Mouse (Mus musculus) kidney, postnatal 0 days (tissue): ENCODE measurements at regions not wholly inside any gene's neighbourhood (a gene's known extent, or its start where the extent isn't known, plus 50 kb on each side); places are given as distances from the start of the nearest gene placed in this dataset.
A peak's percentile ranks its signal among the peaks of the same experiment; 100 is the strongest.

ENCODE experiments used
- ATAC-seq: fragments of 200-750 bp; cut with Nextera tagmentation; replicated peaks from 2 replicates; pipeline ENCODE4 v1.8.0; 2017; ENCODE audit warnings: low read depth, moderate number of reproducible peaks, moderate TSS enrichment, moderate library complexity; ENCODE audit not compliant: low FRiP score
- DNase-seq: peaks from one replicate; pipeline ENCODE4 v3.0.0-alpha.2; 2016; ENCODE audit warnings: low spot score
- H3K27ac ChIP-seq: fragments of 300-500 bp; sonication (generic); 2 replicates; pipeline ENCODE4 v1.5.1; 2014; ENCODE audit warnings: mild to moderate bottlenecking
- H3K27me3 ChIP-seq: fragments of 300-500 bp; sonication (generic); 2 replicates; pipeline ENCODE4 v1.6.1; 2014; ENCODE audit warnings: low read length, mixed read lengths; ENCODE audit not compliant: insufficient read depth
- H3K36me3 ChIP-seq: fragments of 300-500 bp; sonication (generic); 2 replicates; pipeline ENCODE4 v1.6.1; 2014; ENCODE audit warnings: low read length, mixed read lengths; ENCODE audit not compliant: insufficient read depth
- H3K4me1 ChIP-seq: fragments of 300-500 bp; sonication (generic); replicated peaks from 2 replicates; pipeline ENCODE4 v1.6.1; 2014; ENCODE audit warnings: antibody characterized with exemption, low read length, mixed read lengths; ENCODE audit not compliant: insufficient read depth
- H3K4me2 ChIP-seq: fragments of 300-500 bp; sonication (generic); 2 replicates; pipeline ENCODE4 v1.6.1; 2014; ENCODE audit warnings: mild to moderate bottlenecking, low read length, moderate library complexity, mixed read lengths
- H3K4me3 ChIP-seq: fragments of 300-500 bp; sonication (generic); replicated peaks from 2 replicates; pipeline ENCODE4 v1.5.1; 2014; ENCODE audit warnings: low read depth, low read length
- H3K9ac ChIP-seq: fragments of 300-500 bp; sonication (generic); 2 replicates; pipeline ENCODE4 v1.6.1; 2014; ENCODE audit warnings: low read depth, low read length
- H3K9me3 ChIP-seq: fragments of 300-500 bp; sonication (generic); replicated peaks from 2 replicates; pipeline ENCODE4 v1.6.1; 2016; ENCODE audit warnings: low read length, inconsistent platforms, mixed read lengths
- CTCF ChIP-seq: IDR thresholded peaks from 2 replicates; pipeline ENCODE4 v1.5.1; 2016; ENCODE audit warnings: antibody characterized with exemption, low read depth, mild to moderate bottlenecking, moderate library complexity
- WGBS: fragments of 180-500 bp; shearing (Covaris S2); extraction: QIAGEN DNeasy Blood & Tissue Kit; methylation state at CpG from one replicate; pipeline ENCODE4 v1.1.7; 2014; 5-methylcytosine and 5-hydroxymethylcytosine counted together

DNA sequence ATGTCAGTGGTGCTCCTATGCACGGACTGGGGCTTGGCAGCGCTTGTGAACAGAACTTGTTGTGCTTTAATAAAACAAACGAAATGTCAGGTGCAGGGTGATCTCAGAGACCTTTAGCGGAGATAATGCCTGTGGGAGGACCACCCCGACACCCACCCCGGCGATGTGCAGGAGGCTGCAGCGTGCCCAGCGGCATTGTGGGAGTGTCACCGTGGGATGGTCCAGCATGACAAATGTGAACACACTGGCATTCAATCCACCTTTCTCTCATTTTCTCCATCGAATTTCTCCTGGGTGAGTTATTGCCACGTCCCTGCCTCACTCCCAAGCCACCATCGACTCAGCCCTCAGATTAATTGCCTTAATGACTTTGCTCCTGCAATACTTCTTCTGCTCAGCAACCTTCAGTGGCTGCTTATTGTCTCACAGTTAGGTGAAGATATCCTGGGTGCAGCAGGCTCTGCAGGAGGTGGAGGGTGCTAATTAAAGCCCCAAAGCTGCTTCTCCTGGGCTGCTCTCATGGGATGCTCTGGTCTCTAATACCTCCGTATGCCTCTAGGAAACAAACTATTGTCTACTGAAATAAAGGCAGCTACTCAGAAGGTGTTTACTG, 310.5 kb downstream of the Eipr1 start:
- H3K4me3 ChIP-seq, result no peak overlapping the region
- H3K27ac ChIP-seq, result no peak overlapping the region
- H3K4me1 ChIP-seq, result no peaks in the 10 kb centered on the region
- TF ChIP-seq CTCF, result no peak
- ATAC-seq (no peak), DNase-seq (no peak)
- 34% methylated on average over 14 of the region's 14 CpGs for WGBS
- H3K27me3 ChIP-seq, result no peaks in the 10 kb centered on the region
- H3K36me3 ChIP-seq, result no peaks in the 10 kb centered on the region
- H3K4me2 ChIP-seq, result no peak overlapping the region
- H3K9ac ChIP-seq, result no peak overlapping the region
- no peaks in the 10 kb centered on the region for H3K9me3 ChIP-seq

DNA sequence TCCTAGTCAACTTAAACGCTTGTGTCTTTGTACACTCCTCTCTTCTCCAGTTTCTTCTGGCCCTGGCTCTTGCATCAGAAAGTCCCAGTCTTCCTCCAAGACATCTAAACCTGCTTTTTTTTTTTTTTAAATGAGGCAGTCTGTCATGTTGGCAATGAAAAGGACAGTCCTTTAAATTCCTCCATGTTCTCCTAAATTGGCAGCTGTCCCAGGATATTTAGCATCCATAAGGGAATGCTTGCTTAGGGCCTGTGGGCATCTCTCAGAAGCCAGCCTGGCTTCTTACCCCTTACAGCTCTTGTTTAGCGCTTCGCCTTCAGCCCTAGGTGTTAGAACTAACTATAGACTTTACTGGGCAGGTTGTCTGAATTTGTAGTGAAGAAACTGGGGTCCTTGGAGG, 311.2 kb downstream of the Eipr1 start:
- H3K4me1 ChIP-seq, result no peaks in the 10 kb centered on the region
- no peak for TF ChIP-seq CTCF
- H3K27ac ChIP-seq, result no peak overlapping the region
- H3K9me3 ChIP-seq, result no peaks in the 10 kb centered on the region
- no peaks in the 10 kb centered on the region for H3K27me3 ChIP-seq
- no peak overlapping the region for H3K4me3 ChIP-seq
- WGBS, result 81% methylated on average over 3 of the region's 3 CpGs
- DNase-seq (no peak), ATAC-seq (no peak)
- no peak overlapping the region for H3K9ac ChIP-seq
- H3K4me2 ChIP-seq, result no peak overlapping the region
- H3K36me3 ChIP-seq, result no peaks in the 10 kb centered on the region

DNA sequence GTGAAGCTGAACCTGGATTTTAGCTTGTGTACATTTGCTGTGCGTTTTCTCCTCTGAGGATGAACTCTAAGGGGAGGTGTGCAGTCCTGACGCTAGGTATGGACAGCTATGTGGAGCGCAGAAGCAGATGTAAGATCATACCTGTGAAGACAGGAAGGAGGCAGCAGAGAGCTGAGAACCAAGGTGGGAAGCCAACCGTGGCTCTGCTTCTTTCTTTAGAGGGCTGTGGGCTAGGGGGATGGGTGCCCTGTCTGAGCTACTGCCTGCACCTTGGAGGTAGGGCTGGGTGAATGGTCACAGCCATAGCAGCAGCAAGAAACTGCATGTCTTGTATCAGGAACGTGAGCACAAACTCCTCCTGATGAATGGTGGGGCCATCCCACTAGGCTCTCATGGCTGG, 316.6 kb downstream of the Eipr1 start:
- DNase-seq (peak; percentile 68), ATAC-seq (peak; percentile 63)
- WGBS, result 30% methylated on average over 5 of the region's 5 CpGs
- Histone ChIP-seq H3K4me3 (no peak overlapping the region), H3K9ac (no peak overlapping the region), H3K9me3 (no peaks in the 10 kb centered on the region), H3K4me1 (no peaks in the 10 kb centered on the region), H3K27ac (no peak overlapping the region), H3K36me3 (no peaks in the 10 kb centered on the region), H3K27me3 (no peaks in the 10 kb centered on the region), H3K4me2 (no peak overlapping the region)
- peak; percentile 74 for TF ChIP-seq CTCF

DNA sequence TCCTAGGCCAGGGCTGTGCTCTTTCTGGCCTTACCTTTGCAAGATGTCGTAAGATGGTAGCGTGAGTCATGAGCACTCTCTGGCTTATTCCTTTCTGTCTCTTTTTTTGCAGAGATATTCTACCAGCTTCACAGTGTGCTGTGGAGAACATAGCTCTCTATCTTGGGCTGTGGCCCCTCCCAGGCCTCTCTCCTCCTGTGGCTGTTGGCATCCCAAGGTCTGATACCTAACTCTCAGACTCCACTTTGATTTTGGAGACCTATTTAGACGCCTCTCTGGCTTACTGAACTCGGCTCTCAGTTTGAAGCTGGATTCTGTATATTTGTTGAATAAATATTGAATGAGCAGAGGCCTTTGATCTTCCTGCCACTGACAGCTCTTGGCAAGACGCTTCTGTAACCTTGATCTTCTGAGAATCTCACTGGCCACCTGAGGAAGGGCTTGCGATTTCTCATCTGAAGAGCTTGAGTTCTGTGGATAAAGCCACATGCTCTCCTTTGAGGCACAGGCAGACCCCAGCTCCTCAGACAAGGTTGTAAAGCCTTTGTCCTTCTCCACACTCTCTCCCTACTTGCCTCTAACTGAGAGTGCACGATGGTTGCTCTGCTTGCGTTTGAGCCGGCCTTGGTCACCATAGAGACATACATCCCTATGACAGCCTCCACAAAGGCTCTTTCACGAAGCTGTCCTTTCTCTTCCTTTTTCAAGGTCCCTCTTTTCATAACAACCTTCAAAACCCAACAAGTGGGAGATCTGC, 323.7 kb downstream of the Eipr1 start:
- Histone ChIP-seq H3K9me3 (no peaks in the 10 kb centered on the region), H3K4me3 (no peak overlapping the region), H3K27me3 (no peaks in the 10 kb centered on the region), H3K4me2 (no peak overlapping the region), H3K27ac (no peak overlapping the region), H3K36me3 (no peaks in the 10 kb centered on the region), H3K9ac (no peak overlapping the region), H3K4me1 (no peaks in the 10 kb centered on the region)
- 74% methylated on average over 10 of the region's 10 CpGs for WGBS
- DNase-seq (no peak), ATAC-seq (no peak)
- TF ChIP-seq CTCF, result no peak

DNA sequence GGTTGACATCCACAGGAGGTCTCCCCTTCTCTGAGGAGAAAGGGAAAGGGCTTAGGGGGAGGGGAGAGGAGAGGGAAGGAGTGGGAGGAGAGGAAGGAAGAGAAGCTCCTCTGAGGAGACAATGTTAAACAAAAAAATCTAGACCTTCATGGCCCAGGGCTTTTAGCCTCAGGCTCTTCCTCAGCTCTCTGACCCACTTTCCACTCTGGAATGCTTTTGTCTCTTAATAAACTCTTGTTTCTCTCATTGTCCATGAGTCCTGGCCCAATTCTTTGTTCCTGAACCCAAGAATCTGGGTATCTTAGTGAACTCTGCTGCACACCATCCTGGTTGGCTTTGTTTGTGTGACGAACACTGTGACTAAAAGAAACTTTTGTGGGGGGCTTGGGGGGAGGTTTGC, 325.0 kb downstream of the Eipr1 start:
- Histone ChIP-seq H3K4me3 (no peak overlapping the region), H3K36me3 (no peaks in the 10 kb centered on the region), H3K4me2 (no peak overlapping the region), H3K27ac (no peak overlapping the region), H3K4me1 (no peaks in the 10 kb centered on the region), H3K9ac (no peak overlapping the region), H3K9me3 (no peaks in the 10 kb centered on the region), H3K27me3 (no peaks in the 10 kb centered on the region)
- ATAC-seq (no peak), DNase-seq (no peak)
- no peak for TF ChIP-seq CTCF
- WGBS, result 88% methylated on average over 1 of the region's 1 CpGs

DNA sequence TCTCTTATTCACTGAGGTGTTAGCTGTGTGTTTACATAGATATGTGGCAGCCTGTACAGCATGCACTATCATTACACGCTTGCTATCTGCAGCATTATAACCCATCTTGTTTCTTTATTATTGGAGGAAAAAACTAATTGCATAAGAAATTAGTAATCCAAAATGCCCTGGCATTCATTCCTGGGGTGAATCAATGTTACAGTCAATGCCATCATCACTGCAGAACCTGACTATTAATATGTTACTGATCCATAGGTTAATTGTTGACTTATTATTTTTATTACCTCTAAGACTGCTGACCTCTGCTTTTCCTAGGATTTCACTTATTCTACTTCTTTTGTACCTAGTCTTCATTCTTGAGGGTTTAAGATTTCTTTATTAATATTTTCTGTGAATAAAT, 327.4 kb downstream of the Eipr1 start:
- no peak for DNase-seq
- no peak overlapping the region for H3K4me2 ChIP-seq
- WGBS, result 83% methylated on average over 1 of the region's 1 CpGs

More for the DNA sequence above, 327.4 kb downstream of the Eipr1 start:
- H3K4me3 ChIP-seq, result no peak overlapping the region
- H3K27ac ChIP-seq, result no peak overlapping the region
- H3K4me1 ChIP-seq, result peaks cover 7% of the 10 kb centered on the region; the same call in 1 of the 2 replicates
- no peaks in the 10 kb centered on the region for H3K27me3 ChIP-seq
- H3K36me3 ChIP-seq, result no peaks in the 10 kb centered on the region
- TF ChIP-seq CTCF, result no peak
- ATAC-seq, result no peak
- no peaks in the 10 kb centered on the region for H3K9me3 ChIP-seq
- no peak overlapping the region for H3K9ac ChIP-seq
